Mouse (Mus musculus) R1 (cell line): ENCODE results near the gene Fndc10.
A peak's percentile ranks its signal among the peaks of the same experiment; 100 is the strongest.
"Not testable (repeated sequence)": the region's sequence is repeated elsewhere in the genome, so short reads cannot be mapped to it uniquely, and the experiment has no call there.

Experiments
- DNase-seq: peaks from one replicate; pipeline ENCODE4 v3.0.0-alpha.2; 2018; ENCODE audit warnings: low read depth, low spot score

The Fndc10 gene

DNA sequence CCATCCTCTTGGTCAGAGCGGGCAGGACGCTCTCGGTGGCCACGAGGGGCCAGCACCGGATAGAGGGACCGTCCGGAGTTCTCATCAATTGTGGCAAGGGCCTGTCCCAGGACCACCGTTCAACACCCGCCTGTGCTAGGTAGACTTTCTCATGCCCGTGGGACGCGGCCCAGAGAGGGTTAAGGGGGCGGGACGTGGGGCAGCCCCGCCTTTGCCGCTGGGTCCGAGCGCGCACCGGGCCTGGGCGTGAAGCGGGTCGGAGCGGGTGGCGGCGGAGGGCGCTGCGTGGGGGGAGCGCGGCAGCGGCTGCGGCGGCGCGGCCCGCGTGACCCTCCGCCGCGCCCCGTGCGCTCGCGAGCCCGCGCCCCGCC lies at the start of gene Fndc10:
TSS of gene Fndc10 (plus strand) at position 232 of the 371 bp plus-strand sequence.
- peak; percentile 80 for DNase-seq

DNA sequence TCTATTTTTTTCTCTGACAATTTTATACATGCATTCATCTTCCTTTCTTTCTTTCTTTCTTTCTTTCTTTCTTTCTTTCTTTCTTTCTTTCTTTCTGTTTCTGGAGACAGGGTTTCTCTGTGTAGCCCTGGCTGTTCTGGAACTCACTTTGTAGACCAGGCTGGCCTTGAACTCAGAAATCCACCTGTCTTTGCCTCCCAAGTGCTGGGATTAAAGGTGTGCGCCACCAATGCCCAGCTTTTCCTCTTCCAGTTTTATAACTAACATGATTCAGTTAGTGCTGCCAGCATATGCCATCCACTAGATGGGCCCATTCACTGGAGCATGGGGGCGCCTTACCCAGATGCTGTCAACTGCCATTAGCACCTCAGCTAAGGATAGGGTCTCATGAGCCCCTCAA lies 48.8 kb upstream of the Fndc10 start, which contains the start of gene Gm10563:
TSS of gene Gm10563 (minus strand) at position 101 of the 400 bp plus-strand sequence.
- not testable (repeated sequence) for DNase-seq

GRCm38 (mm10) chr4:155645721-155646120 lies 48.4 kb upstream of the Fndc10 start:
- no peak for DNase-seq

- no peak for DNase-seq
These were observed 44.8 kb upstream of the Fndc10 start for GRCm38 (mm10) chr4:155649355-155649754.

GRCm38 (mm10) chr4:155651553-155652269 lies 42.4 kb upstream of the Fndc10 start:
- peak; percentile 78 for DNase-seq

DNA sequence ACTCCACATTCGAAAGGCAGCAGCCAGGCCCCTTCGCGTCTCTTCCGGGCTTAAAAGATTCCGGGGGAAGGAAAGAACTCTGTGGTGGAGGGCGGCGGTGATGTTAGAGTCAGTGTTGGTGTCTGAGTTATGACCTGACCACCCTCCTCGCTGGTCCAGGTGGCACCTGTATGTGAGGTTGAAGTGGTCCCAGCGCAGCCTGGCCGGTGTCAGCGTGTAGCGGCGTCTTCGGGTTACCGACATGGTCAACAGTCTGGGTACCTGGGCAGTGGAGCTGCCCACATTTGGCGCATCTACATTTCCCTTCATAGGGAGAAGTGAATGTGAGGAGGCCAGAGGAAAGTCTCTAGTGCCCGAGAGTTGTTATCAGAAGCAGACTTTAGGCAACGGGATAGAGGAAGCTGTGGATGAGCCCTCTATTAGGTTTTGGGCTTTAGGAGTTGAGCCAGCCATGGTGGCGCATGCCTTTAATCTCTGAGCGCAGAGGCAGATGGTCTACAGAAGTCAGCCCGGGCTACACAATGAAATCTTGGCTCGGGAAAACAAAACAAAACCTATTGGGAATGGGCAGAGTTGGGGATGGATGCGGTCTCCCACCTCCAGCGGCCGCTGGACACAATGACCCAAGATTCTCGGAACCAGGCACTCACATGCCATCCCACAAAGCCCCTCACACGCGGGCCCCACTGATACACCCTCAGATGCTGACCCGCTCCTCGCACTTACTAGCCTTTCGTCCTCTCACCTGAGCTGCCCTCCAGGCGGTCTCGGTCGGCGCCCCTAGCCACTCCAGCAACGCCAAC lies 41.7 kb upstream of the Fndc10 start:
- DNase-seq, result peak; percentile 12

DNA sequence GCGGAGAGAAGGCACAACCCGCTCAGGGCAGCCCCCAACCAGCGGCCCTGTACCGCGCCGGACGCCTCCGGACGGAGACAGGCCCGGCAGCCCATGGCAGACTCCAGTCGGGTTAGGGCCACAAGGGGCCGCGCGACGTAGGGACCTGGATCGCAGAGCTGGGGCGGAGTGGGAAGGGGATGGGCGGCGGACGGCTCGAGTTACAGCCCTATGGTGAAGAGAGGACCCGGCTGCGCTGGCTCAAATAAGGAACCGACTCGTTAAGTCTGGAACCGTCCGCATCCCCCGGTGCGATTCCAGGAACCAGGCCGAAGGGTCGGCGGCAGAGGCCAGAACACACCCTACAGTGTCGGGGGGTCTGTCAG lies 41.1 kb upstream of the Fndc10 start, which contains the start of gene Mmp23:
TSS of gene Mmp23 (minus strand) at position 299 of the 365 bp plus-strand sequence.
- peak; percentile 63 for DNase-seq

DNA sequence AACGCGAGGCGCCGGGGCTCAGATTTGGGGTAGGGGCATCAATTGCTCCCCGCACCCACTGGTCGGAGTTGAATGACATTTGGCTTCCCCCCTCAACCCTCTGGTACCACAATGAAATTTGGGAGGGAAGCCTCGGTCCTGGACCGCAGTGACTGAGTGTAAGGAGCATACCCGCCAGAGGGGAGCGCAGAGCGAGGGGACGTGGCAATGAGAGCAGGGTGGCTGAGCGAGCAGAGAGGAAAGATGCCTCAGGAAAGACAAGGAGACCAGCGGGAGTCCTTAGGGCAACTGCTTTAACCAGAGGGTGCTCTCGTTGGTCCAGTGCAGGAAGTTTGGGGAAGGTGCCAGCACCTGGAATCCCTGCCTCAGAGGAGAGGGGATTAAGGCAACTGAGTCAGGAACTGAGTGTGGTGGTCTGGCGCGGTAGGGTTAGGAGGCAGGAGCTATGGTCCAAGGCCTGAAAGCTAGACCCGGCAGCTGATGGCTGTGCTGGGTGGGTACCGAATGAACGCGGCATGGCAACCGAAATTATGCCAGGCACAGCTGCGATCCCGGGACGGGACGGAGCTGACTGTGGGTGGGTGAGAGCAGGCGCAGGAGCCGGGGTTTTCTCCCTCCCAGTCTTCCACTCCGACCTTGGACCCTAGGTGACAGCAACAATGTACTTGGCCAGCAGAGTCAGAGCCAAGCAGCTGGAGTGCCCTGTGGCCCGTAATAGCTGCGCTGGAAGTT lies 40.5 kb upstream of the Fndc10 start:
- DNase-seq, result peak; percentile 61

GRCm38 (mm10) chr4:155654183-155654455 lies 40.0 kb upstream of the Fndc10 start:
- DNase-seq, result no peak

DNA sequence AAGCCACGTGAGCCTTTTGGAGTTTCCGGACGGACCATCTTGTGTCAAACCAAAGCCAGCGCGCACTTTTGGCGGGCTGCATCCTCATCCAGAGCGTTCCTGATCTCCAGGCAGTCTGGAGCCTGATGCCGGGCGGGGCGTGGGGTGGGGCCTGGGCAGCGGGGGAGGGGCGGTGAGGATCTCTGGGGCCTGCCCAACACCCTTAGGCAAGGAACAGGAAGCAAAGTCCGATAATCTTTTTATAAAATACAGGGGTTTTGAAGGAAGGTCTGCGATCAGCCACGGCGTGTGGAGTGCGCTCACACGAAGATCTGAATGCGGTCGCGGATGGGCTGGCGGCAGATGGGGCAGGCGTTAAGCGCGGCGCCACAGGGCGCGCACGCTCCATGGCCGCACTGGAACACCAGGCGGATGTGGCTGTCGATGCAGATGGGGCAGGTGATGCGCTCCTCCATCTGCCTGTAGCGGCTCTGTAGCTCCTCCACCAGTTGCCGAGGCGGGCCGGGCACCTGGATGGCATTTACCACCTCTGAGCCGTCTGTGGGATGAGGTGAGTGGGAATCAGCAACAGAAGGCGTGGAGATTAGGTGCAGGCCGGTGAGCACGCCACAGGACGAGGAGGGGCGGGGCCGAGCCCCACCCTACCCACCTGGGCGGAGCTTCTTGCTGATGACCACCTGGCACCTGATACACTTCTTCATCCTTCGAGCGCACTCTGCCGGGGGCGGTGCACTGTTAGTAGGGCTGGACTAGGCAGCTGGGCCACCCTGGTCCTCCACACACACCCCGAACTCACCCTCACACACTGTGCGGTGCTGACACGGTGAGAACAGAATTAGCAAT lies 39.5 kb upstream of the Fndc10 start:
- DNase-seq, result peak; percentile 87

GRCm38 (mm10) chr4:155656214-155656751 lies 37.9 kb upstream of the Fndc10 start:
- DNase-seq, result no peak

DNA sequence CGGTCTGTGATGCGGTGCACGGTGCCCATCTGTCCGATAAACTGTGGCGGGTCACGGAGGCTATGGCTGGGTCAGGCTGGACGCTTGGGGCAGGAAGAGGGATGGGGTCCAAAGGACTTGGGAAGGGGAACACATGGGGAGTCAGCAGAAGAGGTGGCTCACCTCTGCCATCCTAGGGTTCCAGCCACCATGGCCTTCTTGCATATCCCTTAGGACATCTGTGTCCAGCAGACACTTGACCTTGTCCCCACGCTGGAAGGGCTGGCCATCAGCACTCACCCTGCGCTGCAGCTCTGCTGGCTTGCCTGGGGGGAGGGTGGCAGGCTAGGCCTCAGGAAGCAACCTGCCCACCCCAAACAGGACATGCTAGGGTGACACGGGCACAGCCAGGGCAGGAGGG lies 35.2 kb upstream of the Fndc10 start:
- DNase-seq, result no peak

DNA sequence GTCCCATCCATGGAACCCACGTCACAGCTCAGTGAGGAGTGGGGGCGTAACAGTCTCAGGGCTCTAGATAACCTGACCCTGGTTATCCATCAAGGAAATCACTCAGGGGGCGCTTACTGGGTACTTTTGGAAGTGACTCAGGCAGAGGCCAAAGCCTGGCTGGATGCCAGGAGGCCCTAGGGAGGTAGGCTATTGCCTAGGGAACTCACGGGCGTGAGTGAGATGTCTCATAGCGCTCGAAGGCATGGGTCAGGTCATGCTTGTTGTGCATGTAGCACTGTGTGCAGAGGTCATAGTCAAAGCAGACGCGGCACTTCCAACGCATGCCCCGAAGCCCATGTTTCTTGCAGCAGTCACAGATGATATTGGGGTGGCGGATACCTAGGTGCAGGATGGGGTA lies 33.5 kb upstream of the Fndc10 start:
- peak; percentile 20 for DNase-seq

DNA sequence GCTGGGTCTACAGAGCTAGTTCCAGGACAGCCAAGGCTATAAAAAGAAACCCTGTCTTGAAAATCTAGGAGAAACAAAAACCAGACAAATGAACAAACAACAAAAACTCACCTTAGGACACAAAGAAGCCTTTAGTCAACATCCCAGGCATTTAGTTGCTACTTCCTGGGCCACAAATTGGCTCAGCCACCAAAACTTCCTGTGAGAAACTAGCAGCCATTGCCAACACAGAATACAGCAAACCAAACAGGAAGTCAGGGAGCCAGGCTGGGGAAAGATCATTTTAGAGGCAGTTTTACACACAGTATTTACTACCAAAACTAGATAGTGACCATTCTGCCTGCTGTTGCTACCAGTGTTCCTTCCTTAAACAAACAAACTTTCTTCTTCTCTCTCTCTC lies 27.2 kb upstream of the Fndc10 start:
- no peak for DNase-seq

- peak; percentile 98 for DNase-seq
These were observed 25.2 kb upstream of the Fndc10 start, which contains the start of gene Mib2 for GRCm38 (mm10) chr4:155668689-155669597. TSS of gene Mib2 (minus strand) at chr4:155669198.

DNA sequence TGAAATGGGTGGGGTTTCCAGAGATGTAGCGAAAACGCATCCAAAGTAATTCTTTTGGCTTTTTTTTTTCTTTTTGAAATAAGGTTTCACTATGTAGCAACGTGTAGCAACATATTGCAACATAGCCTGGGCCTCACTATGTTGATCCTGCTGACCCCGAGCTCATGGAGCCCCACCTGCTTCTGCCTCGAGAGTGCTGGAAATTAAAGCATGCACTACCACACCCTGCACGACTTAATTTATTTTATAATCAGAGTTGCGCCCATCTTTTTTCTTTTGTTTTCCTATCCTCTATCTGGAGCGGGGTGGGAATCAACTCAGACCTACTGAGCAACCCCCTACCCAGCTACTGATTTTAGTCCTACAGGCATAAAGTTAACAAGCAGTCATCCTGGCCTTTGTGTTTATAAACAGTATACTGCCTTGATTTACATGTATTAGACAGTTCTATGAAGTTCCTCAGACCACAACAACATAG lies 24.5 kb upstream of the Fndc10 start:
- DNase-seq, result peak; percentile 83

GRCm38 (mm10) chr4:155670236-155670635 lies 23.9 kb upstream of the Fndc10 start:
- peak; percentile 94 for DNase-seq

DNA sequence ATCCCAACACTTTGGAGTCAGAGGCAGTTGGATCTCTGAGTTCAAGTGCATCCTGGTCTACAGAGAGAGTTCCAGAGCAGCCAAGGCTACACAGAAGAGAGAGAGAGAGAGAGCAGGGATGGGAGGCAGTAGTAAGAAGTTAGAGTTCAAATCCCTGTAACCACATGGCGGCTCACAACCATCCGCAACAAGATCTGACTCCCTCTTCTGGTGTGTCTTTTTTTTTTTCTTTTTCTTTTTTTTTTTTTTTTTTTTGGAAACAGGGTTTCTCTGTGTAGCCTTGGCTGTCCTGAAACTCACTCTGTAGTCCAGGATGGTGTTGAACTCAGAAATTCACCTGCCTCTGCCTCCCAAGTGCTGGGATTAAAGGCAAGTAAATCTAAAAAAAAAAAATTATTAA lies 22.1 kb upstream of the Fndc10 start:
- no peak for DNase-seq

DNA sequence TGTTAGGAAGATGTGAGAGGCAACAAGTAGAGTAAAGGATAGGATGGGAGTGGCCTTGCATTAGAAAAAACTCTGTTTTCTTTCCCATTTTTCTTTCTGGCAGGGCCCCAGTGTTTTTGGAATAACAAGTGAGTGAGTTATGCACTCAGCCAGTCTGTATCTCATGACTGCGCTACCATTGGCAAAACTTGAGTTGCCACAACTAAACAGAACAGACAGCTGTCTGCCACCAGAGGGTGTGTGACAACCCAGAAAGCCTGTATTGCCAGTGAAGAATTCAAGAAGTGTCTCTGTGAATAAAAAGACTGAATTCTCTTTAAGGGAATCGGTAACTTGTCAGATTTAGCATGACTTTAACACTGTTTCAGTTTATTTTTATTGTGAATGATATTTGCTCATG lies 18.2 kb upstream of the Fndc10 start:
- no peak for DNase-seq
